Comparison of ENCODE assay signal across 26 mouse cellular contexts in genomic region chr1:74020235-74020634, GRCm38 (mm10).
A peak's percentile ranks its signal among the peaks of the same experiment; 100 is the strongest.
DNase-seq lines count a peak whose midpoint lies in the region; ATAC-seq and TF ChIP-seq lines count a peak whose summit lies in the region.
"Had no signal": no experiment of that assay in that cellular context is flagged by ENCODE, and none has a peak within 500 bp of the region (broad histone marks: within the 10 kb centered on the region; RNA-seq: fewer than 3 reads in every experiment).

No protein-coding gene starts in this region.

- H3K9me3 ChIP-seq in heart, embryonic 12.5 days (replicated peaks), result no peaks in the 10 kb centered on the region
- no peaks in the 10 kb centered on the region for H3K9me3 ChIP-seq in lung, postnatal 0 days (ENCODE audit: low read length)
- H3K9me3 ChIP-seq: forebrain, embryonic 13.5 days; hindbrain, embryonic 13.5 days; limb, embryonic 10.5 days; limb, embryonic 15.5 days; midbrain, embryonic 13.5 days; neural tube, embryonic 13.5 days had no signal

- H3K27me3 ChIP-seq in heart, embryonic 12.5 days (replicated peaks), result no peaks in the 10 kb centered on the region
- no peaks in the 10 kb centered on the region for H3K27me3 ChIP-seq in kidney, adult 2 months (replicated peaks; ENCODE audit: control insufficient read depth, insufficient read depth, low read length)
- H3K27me3 ChIP-seq in lung, postnatal 0 days (replicated peaks; ENCODE audit: insufficient read depth, low read length), result no peaks in the 10 kb centered on the region
- H3K27me3 ChIP-seq: forebrain, embryonic 13.5 days; hindbrain, embryonic 13.5 days; limb, embryonic 15.5 days; midbrain, embryonic 13.5 days; neural tube, embryonic 13.5 days had no signal

- no peaks in the 10 kb centered on the region for H3K36me3 ChIP-seq in heart, embryonic 12.5 days
- no peaks in the 10 kb centered on the region; the same call in 1 of the 2 replicates for H3K36me3 ChIP-seq in kidney, adult 2 months (ENCODE audit: control insufficient read depth, insufficient read depth, low read length)
- no peaks in the 10 kb centered on the region for H3K36me3 ChIP-seq in lung, postnatal 0 days (ENCODE audit: insufficient read depth, low read length)
- H3K36me3 ChIP-seq: hindbrain, embryonic 13.5 days; limb, embryonic 10.5 days; limb, embryonic 15.5 days; midbrain, embryonic 13.5 days; neural tube, embryonic 13.5 days had no signal

- H3K9ac ChIP-seq in heart, embryonic 12.5 days, result no peak overlapping the region
- no peak overlapping the region for H3K9ac ChIP-seq in lung, postnatal 0 days (replicated peaks; ENCODE audit: low read depth)
- H3K9ac ChIP-seq: forebrain, embryonic 13.5 days; hindbrain, embryonic 13.5 days; limb, embryonic 15.5 days; midbrain, embryonic 13.5 days; neural tube, embryonic 13.5 days had no signal

- intact Hi-C loops in heart, postnatal 10 days (cut with DNase I), result no loop called here

- no peak for TF ChIP-seq CTCF in kidney, adult 2 months (conservative IDR thresholded peaks at IDR 0.05; ENCODE audit: insufficient read depth, insufficient read length, low read depth, low read length)
- 0 out of 2 replicates have a peak, but pooled peaks have one; percentile 3 for TF ChIP-seq CTCF in lung, postnatal 0 days (IDR thresholded peaks at IDR 0.05)

- TF ChIP-seq POLR2A in kidney, adult 2 months (IDR thresholded peaks at IDR 0.05; ENCODE audit: low read depth, low read length), result no peak

- no peak for TF ChIP-seq EP300 in lung, postnatal 0 days (IDR thresholded peaks at IDR 0.05)

- peaks cover 94% of the 10 kb centered on the region for H3K4me1 ChIP-seq in heart, embryonic 12.5 days (replicated peaks)
- H3K4me1 ChIP-seq in kidney, adult 2 months (ENCODE audit: control insufficient read depth, insufficient read depth, low read length), result peaks cover 86% of the 10 kb centered on the region
- H3K4me1 ChIP-seq in lung, postnatal 0 days (ENCODE audit: insufficient read depth, low read depth, low read length), result peaks cover 58% of the 10 kb centered on the region

- 45% methylated on average over 6 of the region's 6 CpGs for WGBS in heart, embryonic 12.5 days
- WGBS in kidney, adult 2 months, result 42% methylated on average over 6 of the region's 6 CpGs
- 72% methylated on average over 6 of the region's 6 CpGs for WGBS in lung, postnatal 0 days

- no peak for DNase-seq in heart, postnatal 10 days
- DNase-seq in kidney, adult 2 months, result peak; percentile 60
- DNase-seq in kidney, postnatal 14 days, result no peak
- DNase-seq in lung, postnatal 0 days (ENCODE audit: low spot score), result no peak
- no peak for DNase-seq in lung, postnatal 25 days (ENCODE audit: low spot score)
- DNase-seq in layer of hippocampus, adult 9-10 months (ENCODE audit: low spot score), result no peak
- DNase-seq: adrenal gland, postnatal 10 days; B cell, adult 2 months; cerebellum, adult 11 months; cerebellum, adult 9-10 months; cerebellum, postnatal 36 days; gastrocnemius, postnatal 25 days; layer of hippocampus, adult 9-11 months; right cerebral cortex, postnatal 4 days; thymus, adult 18-20 months; thymus, postnatal 25 days had no signal

- H3K4me3 ChIP-seq in heart, embryonic 12.5 days, result no peak overlapping the region
- no peak overlapping the region for H3K4me3 ChIP-seq in kidney, adult 2 months (ENCODE audit: insufficient read depth, low read depth, low read length)
- no peak overlapping the region for H3K4me3 ChIP-seq in lung, postnatal 0 days (ENCODE audit: low read depth, low read length)
- H3K4me3 ChIP-seq: forebrain, embryonic 13.5 days; hindbrain, embryonic 13.5 days; limb, embryonic 10.5 days; limb, embryonic 15.5 days; midbrain, embryonic 13.5 days; neural tube, embryonic 13.5 days had no signal

- peak overlapping the region; percentile 44 for H3K27ac ChIP-seq in heart, embryonic 12.5 days (ENCODE audit: poor library complexity, severe bottlenecking)
- H3K27ac ChIP-seq in kidney, adult 2 months (ENCODE audit: insufficient read depth, low read depth, low read length), result peak overlapping the region; percentile 74
- no peak overlapping the region for H3K27ac ChIP-seq in lung, postnatal 0 days (ENCODE audit: low read length)
- H3K27ac ChIP-seq: forebrain, embryonic 13.5 days; hindbrain, embryonic 13.5 days; limb, embryonic 10.5 days; limb, embryonic 15.5 days; macrophage; midbrain, embryonic 13.5 days; neural tube, embryonic 13.5 days; stomach, postnatal 0 days had no signal

- ATAC-seq in heart, embryonic 12.5 days (ENCODE audit: insufficient number of reproducible peaks, low FRiP score), result no peak
- ATAC-seq in lung, postnatal 0 days, result no peak
- ATAC-seq: forebrain, embryonic 13.5 days; intestine, embryonic 16.5 days; midbrain, embryonic 13.5 days had no signal

- no peak overlapping the region for H3K4me2 ChIP-seq in heart, embryonic 12.5 days
- H3K4me2 ChIP-seq in lung, postnatal 0 days (replicated peaks; ENCODE audit: low read depth, low read length), result no peak overlapping the region
- H3K4me2 ChIP-seq: forebrain, embryonic 13.5 days; hindbrain, embryonic 13.5 days; limb, embryonic 15.5 days; midbrain, embryonic 13.5 days; neural tube, embryonic 13.5 days had no signal
